Mouse (Mus musculus) c-Kit-positive CD71-positive TER-119-negative erythroid progenitor cells, embryonic 14.5 days (primary cell): ENCODE results near the gene Erc2.

ENCODE experiments used
- DNase-seq: peaks from one replicate; pipeline ENCODE4 v3.0.0-alpha.2; 2013; ENCODE audit warnings: low read depth

Gene Erc2

DNA sequence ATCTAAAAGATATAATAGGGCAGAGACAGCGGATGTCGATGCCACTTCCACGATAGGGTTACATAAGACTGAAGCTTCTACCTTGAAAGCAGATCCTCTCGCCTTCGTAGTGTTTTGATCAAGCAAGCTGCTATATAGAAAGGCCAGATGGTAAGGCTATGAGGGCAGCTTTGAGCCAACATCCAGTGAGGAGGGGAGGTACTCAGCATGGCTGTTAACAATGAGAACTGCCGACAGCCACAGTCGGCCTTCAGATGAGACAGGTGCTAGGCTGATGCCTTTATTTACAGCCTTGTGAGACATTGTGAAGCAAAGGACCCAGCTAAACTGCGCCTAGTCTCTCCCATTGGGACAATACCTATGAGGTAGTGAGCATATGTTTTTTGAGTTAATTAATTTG is 156.3 kb downstream of the Erc2 start:
- no peak for DNase-seq

DNA sequence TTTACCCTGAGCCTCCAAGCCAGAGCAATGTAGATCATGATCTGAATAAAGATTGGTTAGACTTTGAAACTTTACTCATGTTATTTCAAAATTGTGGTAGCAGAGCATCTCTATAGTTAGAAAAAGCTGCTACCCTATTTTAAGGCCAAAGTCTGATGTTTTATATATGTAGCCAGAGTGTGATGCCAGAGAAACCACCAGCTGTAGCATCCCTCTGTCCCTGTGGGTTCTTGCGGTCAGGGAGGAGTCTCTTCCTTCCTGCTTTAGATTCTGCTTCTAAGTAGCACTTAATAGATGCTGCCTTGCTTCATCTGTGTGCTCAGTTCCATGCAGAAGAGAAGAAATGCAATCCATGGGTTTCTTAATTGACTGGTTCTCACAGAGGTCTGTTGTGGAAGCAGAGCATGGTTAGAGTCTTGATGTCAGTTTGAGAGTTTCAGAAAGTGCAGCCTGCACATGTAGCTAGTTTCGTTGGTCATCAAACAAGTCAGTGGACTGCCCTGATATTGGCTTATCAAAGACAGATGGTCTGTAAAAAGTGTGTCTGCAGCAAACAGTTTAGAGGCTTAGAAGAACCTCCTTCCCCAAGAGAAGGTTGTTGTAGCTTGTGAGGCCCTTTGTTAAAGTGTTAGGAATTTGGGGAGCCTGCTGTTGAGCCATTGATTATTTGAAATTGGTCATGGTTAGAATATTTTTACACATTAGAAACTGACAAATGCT is 156.9 kb downstream of the Erc2 start:
- no peak for DNase-seq

DNA sequence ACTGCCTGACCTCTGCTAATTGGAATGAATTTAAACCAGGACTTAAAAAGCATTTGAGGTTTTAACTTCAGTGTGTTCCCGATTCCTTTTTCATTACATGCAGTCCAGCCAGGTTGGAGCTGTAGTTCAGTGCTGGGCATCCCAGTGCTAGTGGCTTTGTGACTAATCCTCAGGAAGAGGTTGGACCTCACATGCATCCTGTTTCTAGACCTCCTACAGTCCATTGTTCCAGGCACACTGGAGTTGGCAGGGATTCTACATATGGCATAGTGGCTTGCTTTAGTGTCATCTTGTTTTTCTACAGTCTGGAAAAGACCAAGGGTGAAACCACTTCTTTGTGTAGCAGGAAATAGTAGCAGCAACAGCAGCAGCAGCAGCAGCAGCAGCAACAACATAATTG is 159.0 kb downstream of the Erc2 start:
- DNase-seq = no peak

DNA sequence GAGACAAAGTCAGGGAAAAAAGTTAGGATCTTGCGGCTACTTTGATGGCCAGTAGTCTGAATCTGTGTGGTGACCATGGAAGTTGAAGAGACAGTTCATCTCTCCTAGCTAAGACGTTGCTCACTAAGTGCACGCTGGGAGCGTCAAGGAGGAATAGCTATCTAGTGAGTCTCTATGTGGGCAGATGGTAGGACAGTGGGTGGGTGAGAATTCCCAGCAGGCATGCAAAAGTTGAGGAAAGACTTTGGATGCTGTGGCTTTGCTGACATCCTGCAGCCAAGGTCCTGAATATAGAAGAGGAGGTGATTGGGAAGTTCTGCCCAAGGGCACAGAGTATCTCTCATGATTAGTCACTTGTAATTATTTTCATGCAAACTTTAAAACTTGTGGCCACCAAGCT is 162.6 kb downstream of the Erc2 start:
- no peak for DNase-seq

DNA sequence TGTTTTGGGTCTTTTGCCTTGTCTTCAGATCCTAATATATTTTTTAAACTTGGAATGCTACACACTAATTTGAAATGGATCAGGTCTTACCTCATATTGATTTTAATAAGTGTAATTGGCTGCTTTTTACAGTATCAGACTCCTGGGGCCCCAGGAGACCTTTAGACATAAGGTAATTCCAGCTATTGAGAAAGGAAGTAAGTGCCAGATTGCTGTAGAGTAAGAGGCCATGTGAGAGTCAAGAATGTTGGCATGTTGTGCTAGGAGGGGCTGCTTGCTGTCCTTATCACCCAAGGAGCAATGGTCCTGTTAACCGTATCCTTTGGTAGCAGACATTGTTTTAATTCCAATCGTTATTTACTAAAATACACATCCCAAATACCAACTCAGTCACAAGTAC is 163.3 kb downstream of the Erc2 start:
- DNase-seq = no peak

DNA sequence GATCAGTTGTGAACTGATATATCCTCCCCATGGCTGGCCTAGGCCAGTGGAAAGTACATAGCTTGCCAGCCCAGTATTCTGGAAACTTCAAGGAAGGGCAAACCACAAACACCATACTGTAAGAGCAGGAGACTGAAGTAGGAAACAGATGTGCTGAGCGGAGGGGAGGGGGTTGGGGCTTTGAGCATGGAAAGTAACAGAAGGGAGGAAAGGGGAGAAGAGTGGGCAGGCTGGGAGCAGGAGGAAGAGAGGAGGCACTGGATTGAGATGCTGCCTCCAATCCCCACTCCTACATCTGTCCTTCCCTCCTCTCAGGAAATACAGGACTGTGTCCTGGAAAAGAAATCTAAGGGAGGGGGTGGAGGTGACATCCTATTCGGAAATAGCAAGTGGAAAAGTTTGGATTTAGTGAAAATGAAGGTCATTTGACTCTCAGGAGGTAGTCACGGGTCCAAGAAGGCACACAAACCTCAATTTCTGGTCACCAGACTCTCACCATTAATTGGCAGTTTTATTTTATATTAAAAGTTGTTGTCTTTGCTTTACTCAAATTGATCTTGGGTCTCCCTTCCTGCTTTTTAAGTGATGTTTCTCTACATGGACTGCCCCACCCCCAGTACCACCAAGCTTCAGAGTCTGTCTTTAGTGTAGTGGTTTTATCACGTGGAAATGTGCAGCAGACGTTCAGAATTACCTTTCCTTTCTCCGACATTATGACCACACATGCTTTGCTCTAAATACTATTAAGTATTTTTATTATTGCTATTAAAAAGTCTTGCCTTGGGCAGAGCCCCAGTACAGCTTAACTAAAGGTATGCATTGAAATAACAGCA is 167.1 kb downstream of the Erc2 start:
- DNase-seq = no peak

DNA sequence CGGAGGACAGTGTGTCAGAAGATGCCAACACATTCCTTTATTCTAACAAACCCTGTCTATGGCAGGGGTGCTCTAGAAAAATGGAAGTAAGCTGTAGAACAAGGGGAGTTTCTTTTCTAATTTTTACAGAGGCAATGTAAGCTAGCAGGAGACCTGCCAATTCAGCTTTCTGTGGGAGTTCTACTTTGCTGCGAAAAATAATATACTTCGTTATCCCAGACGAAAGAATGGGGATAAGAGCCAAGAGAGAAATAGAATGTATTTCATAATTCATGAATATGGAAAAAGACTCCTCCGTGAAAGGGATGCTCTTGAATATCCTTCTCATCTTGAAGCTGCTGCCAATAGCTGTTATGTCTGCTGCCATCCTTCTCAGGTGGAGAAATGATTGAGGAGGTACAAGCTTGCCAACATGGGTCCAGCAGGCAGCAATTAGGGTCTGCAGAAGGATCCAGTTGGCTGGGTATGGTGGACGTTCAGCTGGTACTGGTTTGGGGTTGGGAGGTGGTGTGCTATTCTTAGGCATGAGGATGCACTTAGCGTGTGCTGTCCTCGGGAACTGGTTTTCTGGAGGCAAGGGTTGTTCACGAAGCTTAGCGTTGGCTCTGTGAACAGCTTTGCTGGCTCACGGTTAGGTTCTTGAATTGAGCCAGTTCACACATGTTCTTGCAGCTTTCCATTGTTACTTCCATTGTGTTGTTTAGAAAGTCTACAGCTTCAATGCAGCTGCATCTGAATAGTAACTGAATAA is 176.1 kb downstream of the Erc2 start:
- no peak for DNase-seq

DNA sequence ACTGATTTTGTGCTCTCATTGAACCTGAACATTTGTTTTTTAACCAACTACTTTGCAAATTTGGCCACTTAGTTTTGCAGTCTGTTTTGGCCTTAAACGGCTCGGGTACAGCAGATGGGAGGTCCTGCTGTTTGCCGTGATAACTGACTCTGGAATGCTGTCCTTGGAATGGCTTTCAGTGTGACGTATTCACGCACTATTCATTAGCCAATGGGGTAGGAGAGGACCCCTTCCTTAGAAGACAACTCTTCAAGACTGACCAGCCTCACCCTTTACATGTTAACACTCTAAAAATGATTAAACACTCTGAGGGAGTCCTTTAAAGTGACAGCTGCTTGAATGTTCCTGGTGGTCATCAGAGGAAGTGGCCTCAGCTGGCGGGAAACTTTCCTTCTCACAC is 178.5 kb downstream of the Erc2 start:
- no peak for DNase-seq

DNA sequence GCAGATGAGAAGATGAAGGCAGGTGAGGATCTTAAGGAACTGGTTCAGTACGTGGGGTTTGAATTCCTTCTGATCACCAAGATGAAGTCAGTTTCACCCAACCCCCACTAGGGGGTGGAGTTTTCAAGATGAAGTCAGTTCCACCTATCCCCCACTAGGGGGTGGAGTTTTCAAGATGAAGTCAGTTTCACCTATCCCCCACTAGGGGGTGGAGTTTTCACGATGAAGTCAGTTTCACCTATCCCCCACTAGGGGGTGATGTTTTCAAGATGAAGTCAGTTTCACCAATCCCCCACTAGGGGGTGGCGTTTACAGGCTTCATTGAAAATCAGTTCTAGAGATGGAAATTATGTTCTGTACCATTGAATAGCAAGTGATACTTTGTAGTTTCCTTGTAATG is 181.7 kb downstream of the Erc2 start:
- DNase-seq = peak; percentile 19

DNA sequence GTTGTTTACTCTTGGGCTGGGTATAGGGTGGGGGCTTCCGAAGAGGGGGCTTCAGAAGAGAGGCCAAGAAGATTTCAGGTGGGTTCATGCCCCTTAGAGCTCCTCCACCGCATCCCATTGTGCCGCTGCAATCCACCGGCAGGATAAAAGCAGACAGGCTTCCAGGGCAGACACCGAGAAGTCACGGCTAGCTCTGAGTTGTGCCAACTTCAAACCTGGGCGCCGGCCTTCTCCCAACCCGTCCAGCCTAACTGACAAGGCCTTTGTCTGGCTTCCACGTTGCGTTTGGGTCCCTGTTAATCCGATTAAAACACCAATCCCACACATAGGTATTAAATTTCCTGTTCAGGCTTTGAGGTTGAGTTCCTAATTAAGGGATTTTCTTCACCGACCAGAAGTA is 182.8 kb downstream of the Erc2 start:
- DNase-seq = no peak

DNA sequence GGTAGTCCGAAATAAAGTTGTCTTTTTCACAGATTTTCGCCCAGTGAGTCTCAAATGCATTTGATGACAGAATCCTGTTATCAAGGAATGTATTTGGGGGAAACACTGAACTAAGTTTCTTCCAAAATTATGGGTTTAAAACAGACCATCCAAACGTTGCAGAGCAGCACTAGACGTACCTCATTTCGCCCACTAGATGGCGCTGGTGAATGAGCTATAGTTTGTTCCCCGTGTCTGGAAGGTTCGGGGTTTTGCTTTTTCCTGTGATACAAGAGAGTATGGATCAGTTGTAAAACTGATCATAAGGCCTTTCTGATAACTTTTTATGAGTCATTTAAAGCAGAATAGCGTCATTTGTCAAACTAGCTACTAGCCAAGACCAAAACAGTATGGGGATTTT is 185.9 kb downstream of the Erc2 start:
- DNase-seq = peak; percentile 13

DNA sequence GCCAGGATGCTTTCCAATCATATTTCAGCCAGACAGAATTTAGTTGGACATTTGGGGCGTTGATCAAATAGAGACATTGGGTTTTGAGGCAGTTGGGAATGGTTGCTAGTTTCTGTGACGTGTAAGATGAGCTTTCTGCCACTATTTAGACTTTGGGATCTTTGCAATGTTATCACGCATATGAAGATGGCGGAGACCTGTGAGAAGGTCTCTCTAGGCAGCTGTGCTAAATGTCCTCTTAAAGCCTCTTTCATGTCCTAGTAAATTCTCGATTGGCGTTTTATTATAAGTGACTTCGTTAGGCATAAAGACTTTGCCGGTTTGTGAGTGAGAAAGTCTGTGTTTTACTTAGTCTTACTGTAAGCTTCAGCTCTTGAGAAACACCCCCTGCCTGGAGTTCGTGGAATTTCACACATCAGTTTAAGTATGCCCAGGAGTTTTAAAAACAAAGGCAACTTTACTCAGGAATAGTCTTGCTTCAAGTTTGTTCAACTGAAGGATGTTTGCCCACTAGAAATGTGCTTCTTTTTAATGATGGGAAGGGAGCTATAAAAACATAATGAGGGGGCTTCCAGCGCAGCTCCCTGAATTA is 186.4 kb downstream of the Erc2 start:
- no peak for DNase-seq

DNA sequence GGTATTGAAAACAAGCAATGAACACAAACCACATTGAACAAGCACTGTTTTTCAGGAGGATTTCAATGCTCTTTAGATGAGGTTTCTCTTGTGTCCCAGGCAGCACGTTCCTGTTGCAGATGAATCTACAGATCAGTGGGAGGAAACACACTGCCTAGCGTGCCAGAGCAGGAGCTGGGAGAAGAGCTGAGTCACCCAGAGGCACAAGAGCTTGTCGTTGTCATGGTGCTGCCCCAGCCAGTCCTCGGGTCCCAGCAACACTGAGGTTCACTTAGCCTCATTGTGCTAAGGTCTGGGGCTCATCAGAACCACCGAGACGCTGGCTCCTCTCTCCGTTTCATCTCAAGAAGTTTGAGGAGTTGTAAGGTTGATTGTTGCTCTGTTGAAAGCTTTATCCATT is 188.6 kb downstream of the Erc2 start:
- no peak for DNase-seq

DNA sequence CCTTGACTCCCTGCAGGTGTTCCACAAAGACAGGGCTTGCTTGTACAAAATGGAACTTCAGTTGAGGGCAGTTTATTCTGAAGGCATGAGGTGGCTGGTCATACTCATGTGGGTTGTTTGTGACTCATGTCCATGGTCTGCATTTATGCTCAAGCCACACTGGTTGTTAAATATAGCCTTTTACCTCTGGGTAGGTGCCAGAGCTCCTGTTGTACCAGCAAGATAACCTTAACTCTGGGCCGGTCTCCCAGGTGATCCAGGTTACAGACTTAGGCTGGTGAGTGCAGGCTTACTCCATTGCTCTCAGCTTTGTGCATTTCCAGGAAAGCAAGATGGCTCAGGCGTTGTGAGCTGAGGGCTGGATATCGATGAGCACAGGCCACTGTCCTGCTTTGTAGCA is 189.4 kb downstream of the Erc2 start:
- no peak for DNase-seq

DNA sequence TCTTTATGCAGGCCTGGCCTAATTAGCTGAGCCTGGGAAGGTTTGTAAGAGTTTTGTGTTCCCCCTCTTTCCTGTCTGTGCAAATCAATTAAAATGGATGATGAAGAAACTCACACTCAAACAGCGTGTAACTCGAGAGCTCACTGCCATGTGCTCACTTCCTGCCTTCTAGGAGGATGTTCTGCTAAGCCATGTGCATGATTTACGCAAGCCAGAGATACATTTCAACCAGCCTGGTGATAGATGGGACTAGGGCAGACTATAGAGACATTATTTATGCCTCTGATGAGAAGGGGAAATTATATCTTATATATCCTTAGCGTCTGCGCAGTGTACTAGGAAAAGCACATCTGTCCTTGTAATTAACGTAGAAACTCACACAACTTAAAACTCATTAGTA is 193.5 kb downstream of the Erc2 start:
- DNase-seq = no peak

DNA sequence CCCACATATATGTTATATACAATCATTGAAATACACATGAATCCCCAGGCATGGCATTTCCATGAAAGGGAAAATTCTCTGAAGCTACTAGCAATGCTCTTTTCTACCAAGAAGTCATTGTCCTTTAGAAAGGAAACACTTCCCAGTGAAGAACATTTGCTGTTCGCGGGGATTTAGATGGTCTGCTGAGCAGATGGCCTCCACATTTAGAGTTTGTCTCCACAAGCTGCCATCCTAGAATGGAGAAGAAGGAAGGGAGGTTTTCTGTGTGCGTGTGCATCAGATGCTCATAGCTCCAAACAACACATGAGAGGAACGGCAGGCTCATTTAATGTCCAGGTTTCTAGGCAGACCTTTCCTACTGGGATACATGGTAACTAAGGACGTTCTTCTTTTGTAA is 196.8 kb downstream of the Erc2 start:
- DNase-seq = no peak

DNA sequence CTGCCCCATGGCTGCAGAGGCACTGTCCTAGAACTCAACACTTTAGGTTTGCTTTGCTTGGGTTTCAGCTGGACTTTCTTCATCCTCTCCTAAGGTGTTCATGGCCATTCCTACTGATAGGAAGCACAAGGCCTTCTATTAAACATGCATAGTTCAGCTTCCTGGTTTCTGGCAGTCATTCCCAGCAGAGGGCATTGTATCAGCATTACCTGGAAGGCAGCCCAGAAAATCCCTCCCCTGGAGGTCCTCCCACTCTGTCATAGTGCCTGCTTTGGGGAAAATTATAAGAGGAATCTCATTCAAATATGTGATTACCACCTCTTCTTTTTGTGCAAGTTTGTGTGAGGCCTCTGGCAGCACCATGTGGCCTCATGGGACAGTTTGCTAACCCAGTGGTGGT is 199.6 kb downstream of the Erc2 start:
- DNase-seq = no peak

DNA sequence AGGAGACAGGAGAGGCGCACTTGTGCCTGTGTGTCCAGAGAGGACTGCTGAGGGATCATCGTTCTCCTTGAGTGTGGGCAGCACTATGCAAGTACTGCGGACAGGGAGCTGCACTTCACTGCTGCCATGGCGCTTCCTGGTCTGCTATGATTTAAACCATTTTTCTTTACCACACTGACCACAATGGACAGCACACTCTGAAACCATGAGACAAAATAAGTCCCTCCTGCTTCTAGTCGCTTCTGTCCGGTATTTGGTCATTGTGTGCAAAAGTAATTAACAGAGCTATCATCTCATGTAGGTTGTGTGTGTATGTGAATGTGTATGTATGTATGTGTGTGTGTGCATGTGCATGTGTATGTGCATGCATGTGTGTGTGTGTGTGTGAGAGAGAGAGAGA is 200.3 kb downstream of the Erc2 start:
- no peak for DNase-seq

DNA sequence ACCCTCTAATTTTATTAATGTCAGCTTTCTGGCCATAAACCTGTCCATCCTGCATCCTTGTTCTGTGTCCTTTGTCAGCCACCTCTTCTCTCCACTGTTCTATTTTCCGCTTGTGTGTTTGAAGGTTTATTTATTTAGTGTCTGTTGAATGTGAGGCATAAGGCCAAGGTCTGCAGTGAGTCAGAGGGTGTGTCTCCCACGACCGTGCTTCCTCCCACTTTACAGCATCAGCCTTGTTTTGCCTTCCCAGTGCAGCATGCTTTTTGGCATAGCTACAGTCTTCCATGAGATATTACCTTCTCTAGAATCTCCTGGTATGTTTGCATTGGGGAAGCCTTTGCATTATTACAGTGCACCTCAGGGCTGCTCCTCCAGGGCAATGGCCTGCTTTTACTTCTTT is 200.8 kb downstream of the Erc2 start:
- no peak for DNase-seq

DNA sequence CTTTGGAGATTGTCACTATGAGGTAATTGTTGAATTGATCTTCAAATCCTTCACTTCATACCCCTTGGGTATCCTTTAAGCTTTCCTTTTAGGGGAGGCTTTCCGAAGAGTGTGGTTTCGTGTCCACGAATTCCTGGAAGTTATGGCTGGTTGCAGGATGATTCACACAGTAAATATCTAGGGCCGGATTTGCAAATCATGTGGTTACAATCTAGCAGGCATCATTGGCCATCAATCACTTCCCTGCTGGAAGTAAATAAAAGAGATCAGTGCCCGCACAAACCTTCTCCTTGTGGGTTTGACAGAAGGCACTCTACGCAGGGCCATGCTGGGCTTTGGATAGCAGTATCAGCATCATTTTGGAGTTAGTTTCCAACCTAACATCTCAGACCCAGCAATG is 201.7 kb downstream of the Erc2 start:
- DNase-seq = no peak

DNA sequence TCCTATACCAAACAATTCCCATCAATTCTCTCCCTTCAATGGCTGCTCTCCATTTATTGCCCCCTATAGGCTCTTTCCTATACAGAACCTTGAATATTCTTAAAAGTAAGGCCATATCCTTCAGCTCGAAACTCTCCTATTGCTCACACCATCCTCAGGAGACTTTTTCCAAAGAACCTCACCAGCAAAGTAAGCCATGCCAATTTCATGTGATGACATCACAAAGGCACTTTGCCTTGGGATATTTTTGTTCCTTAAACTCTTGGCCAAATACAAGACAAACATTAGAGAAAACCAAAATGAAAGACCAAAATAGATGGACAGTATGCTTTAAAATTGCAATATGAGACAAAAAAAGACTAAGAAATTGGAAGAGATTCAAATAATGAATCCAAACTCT is 204.6 kb downstream of the Erc2 start:
- no peak for DNase-seq

DNA sequence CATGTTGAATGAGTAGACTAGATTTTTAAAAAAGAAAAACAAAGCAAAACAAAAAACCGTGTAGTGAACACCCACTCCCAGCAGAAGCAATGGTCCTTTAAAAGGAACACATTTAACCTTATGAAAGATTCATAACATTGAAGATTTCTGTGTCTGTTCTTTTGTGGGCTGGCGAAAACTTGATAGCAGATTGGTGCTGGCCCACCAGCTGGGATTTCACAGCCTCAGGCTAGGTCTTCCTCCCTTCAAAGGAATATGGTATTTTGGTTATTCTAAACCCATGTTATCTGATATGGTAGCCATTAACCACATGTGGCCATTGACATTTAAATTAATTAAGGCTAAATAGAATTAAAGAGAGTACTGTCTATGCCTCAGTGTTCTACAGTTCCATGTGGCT is 205.9 kb downstream of the Erc2 start:
- no peak for DNase-seq

DNA sequence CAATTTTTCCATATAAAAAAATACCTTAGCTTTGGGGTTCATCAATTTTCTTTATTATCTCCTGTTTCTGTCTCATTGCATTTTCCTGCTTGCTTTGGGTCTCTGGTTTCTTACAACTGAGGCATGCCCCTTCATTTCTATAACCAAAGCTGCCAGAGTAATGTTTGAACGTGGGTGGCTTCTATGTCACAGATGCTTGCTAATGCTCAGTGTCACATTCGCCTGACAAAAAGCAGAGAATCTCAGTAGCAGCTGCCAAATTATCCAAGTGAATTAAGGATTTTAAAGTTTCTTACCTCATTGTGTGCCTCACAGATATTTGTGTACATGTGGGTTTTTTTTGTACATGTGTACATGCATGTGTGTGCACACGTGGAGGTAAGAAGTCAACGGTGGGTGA is 210.0 kb downstream of the Erc2 start:
- no peak for DNase-seq
